8 mouse cellular contexts compared by ENCODE assay signal in genomic region chr10:116017845-116018479, GRCm38 (mm10). TPM values are rescaled to one million over a fixed set of nuclear protein-coding genes. Genes with fewer than 3 reads are reported as not detected.
A peak's percentile ranks its signal among the peaks of the same experiment; 100 is the strongest.
DNase-seq lines count a peak whose midpoint lies in the region; ATAC-seq and TF ChIP-seq lines count a peak whose summit lies in the region.

Gene Ptprr (plus strand): TSS chr10:116018213.

- DNase-seq in heart, adult 18-20 months, result peak; percentile 6 to 12
- no peak for DNase-seq in heart, adult 9 months (ENCODE audit: low spot score in 2 of 2)
- peak; percentile 77 for DNase-seq in embryo, embryonic 11.5 days (ENCODE audit: low read depth, low spot score)
- peak; percentile 58 for DNase-seq in kidney, postnatal 10 days

- peaks cover 7% of the 10 kb centered on the region for H3K27me3 ChIP-seq in heart, embryonic 11.5 days (ENCODE audit: control insufficient read depth, insufficient read depth, low read length)
- H3K27me3 ChIP-seq in limb, embryonic 15.5 days, result peaks cover 11% of the 10 kb centered on the region
- no peaks in the 10 kb centered on the region for H3K27me3 ChIP-seq in midbrain, embryonic 15.5 days (replicated peaks)
- H3K27me3 ChIP-seq in testis, adult 2 months (ENCODE audit: control insufficient read depth, insufficient read depth, low read length), result no peaks in the 10 kb centered on the region

- TF ChIP-seq CTCF in testis, adult 2 months (IDR thresholded peaks at IDR 0.05; ENCODE audit: control insufficient read depth, insufficient read depth, insufficient replicate concordance, low read depth, low read length), result no peak

- H3K4me1 ChIP-seq in heart, embryonic 11.5 days (ENCODE audit: control insufficient read depth, insufficient read depth, low read length), result peaks cover 5% of the 10 kb centered on the region
- peaks cover 17% of the 10 kb centered on the region for H3K4me1 ChIP-seq in limb, embryonic 15.5 days
- H3K4me1 ChIP-seq in midbrain, embryonic 15.5 days, result 0 out of 2 replicates have a peak, but pooled peaks cover 7% of the 10 kb centered on the region
- peaks cover 9% of the 10 kb centered on the region for H3K4me1 ChIP-seq in testis, adult 2 months (ENCODE audit: control insufficient read depth, insufficient read depth, low read length)

- H3K4me3 ChIP-seq in heart, embryonic 11.5 days (ENCODE audit: low read depth, low read length), result peak within 1 kb of the TSS; percentile 32
- peak within 1 kb of the TSS; percentile 29 for H3K4me3 ChIP-seq in limb, embryonic 15.5 days
- peak within 1 kb of the TSS; percentile 74 for H3K4me3 ChIP-seq in midbrain, embryonic 15.5 days
- H3K4me3 ChIP-seq in testis, adult 2 months (ENCODE audit: control insufficient read depth, low read depth, low read length), result peak within 1 kb of the TSS; percentile 67

- no peak within 1 kb of the TSS for H3K9ac ChIP-seq in heart, embryonic 11.5 days (ENCODE audit: low read depth, low read length)
- H3K9ac ChIP-seq in limb, embryonic 15.5 days, result no peak within 1 kb of the TSS
- peak within 1 kb of the TSS; percentile 82 for H3K9ac ChIP-seq in midbrain, embryonic 15.5 days

- no peak for TF ChIP-seq POLR2A in testis, adult 2 months (IDR thresholded peaks at IDR 0.05; ENCODE audit: control insufficient read depth, low read depth, low read length)

- H3K27ac ChIP-seq in heart, embryonic 11.5 days (ENCODE audit: low read depth, low read length), result no peak within 1 kb of the TSS
- no peak within 1 kb of the TSS for H3K27ac ChIP-seq in limb, embryonic 15.5 days
- H3K27ac ChIP-seq in midbrain, embryonic 15.5 days, result peak within 1 kb of the TSS; percentile 90
- no peak within 1 kb of the TSS for H3K27ac ChIP-seq in testis, adult 2 months (ENCODE audit: control insufficient read depth, insufficient read depth, low read depth, low read length)

- WGBS in heart, embryonic 11.5 days (ENCODE audit: insufficient replicate concordance), result under 1% methylated on average over 19 of the region's 19 CpGs
- WGBS in limb, embryonic 15.5 days, result 1% methylated on average over 19 of the region's 19 CpGs
- WGBS in midbrain, embryonic 15.5 days, result 1% methylated on average over 19 of the region's 19 CpGs

- no peaks in the 10 kb centered on the region for H3K9me3 ChIP-seq in heart, embryonic 11.5 days (replicated peaks; ENCODE audit: control insufficient read depth, low read length)
- H3K9me3 ChIP-seq in limb, embryonic 15.5 days, result no peaks in the 10 kb centered on the region
- H3K9me3 ChIP-seq in midbrain, embryonic 15.5 days, result no peaks in the 10 kb centered on the region

- no peaks in the 10 kb centered on the region for H3K36me3 ChIP-seq in heart, embryonic 11.5 days (ENCODE audit: control insufficient read depth, insufficient read depth, low read length)
- no peaks in the 10 kb centered on the region for H3K36me3 ChIP-seq in limb, embryonic 15.5 days
- no peaks in the 10 kb centered on the region for H3K36me3 ChIP-seq in midbrain, embryonic 15.5 days (replicated peaks)
- no peaks in the 10 kb centered on the region for H3K36me3 ChIP-seq in testis, adult 2 months (ENCODE audit: control insufficient read depth, insufficient read depth, low read length)

- H3K4me2 ChIP-seq in heart, embryonic 11.5 days, result peak within 1 kb of the TSS; percentile 65
- peak within 1 kb of the TSS; percentile 46 for H3K4me2 ChIP-seq in limb, embryonic 15.5 days
- H3K4me2 ChIP-seq in midbrain, embryonic 15.5 days, result peak within 1 kb of the TSS; percentile 64

- ATAC-seq in heart, embryonic 11.5 days (replicated peaks; ENCODE audit: insufficient number of reproducible peaks, low FRiP score, low TSS enrichment), result peak; percentile 61; the same call in 1 of the 2 replicates
- ATAC-seq in limb, embryonic 15.5 days (ENCODE audit: insufficient number of reproducible peaks, low FRiP score, low TSS enrichment, low read depth), result peak; percentile 67; the same call in 1 of the 2 replicates
- peak; percentile 98 for ATAC-seq in midbrain, embryonic 15.5 days (replicated peaks)

RNA-seq across cellular contexts. Expression of gene Ptprr, which starts in this region (rescaled TPM):
- 1 to 10 TPM; 1.9 to 2.5 TPM for total RNA-seq in heart, adult 18-20 months (2021)
- polyA plus RNA-seq in heart, embryonic 11.5 days (2014; fragmentation: Nextera tagmentation; extraction: Ambion mirVana), result 0.59 and 0.63 TPM in 2 replicates
- polyA plus RNA-seq in limb, embryonic 15.5 days (2015; fragmentation: Nextera tagmentation; extraction: Ambion mirVana), result 0.38 and 0.47 TPM in 2 replicates
- 16.6 and 17.6 TPM in 2 replicates for polyA plus RNA-seq in midbrain, embryonic 15.5 days (2015; fragmentation: Nextera tagmentation; extraction: Ambion mirVana)
- 0.77 TPM in 2 replicates for polyA plus RNA-seq in testis, adult 2 months (2012; rRNA removed)

Comparison
In these comparisons a context has a peak if more than half of its experiments do, and no peak if none do; other contexts are left out.
1. DNase-seq: peak in heart, adult 18-20 months (2 of 2), embryo, embryonic 11.5 days (single experiment) and kidney, postnatal 10 days (single experiment); none in heart, adult 9 months (0 of 2).
2. Peak in ATAC-seq, H3K4me3 ChIP-seq and H3K4me2 ChIP-seq in heart, embryonic 11.5 days; RNA of the gene not detected or under 1 TPM.
3. Peak in ATAC-seq, H3K4me3 ChIP-seq and H3K4me2 ChIP-seq in limb, embryonic 15.5 days; RNA of the gene not detected or under 1 TPM.
4. Peak in every context shown above with its lines, with median percentiles within 50 percentile points of each other: ATAC-seq, H3K4me2 ChIP-seq and H3K4me3 ChIP-seq.